Mouse (Mus musculus) right cerebral cortex, postnatal 14 days (tissue): Measurements from ENCODE around the gene Gm11172.
A peak's percentile ranks its signal among the peaks of the same experiment; 100 is the strongest.
"Not testable (repeated sequence)": the region's sequence is repeated elsewhere in the genome, so short reads cannot be mapped to it uniquely, and the experiment has no call there.

ENCODE experiments used
- DNase-seq: peaks from one replicate; pipeline ENCODE4 v3.0.0; 2022

Gm11172 gene

DNA sequence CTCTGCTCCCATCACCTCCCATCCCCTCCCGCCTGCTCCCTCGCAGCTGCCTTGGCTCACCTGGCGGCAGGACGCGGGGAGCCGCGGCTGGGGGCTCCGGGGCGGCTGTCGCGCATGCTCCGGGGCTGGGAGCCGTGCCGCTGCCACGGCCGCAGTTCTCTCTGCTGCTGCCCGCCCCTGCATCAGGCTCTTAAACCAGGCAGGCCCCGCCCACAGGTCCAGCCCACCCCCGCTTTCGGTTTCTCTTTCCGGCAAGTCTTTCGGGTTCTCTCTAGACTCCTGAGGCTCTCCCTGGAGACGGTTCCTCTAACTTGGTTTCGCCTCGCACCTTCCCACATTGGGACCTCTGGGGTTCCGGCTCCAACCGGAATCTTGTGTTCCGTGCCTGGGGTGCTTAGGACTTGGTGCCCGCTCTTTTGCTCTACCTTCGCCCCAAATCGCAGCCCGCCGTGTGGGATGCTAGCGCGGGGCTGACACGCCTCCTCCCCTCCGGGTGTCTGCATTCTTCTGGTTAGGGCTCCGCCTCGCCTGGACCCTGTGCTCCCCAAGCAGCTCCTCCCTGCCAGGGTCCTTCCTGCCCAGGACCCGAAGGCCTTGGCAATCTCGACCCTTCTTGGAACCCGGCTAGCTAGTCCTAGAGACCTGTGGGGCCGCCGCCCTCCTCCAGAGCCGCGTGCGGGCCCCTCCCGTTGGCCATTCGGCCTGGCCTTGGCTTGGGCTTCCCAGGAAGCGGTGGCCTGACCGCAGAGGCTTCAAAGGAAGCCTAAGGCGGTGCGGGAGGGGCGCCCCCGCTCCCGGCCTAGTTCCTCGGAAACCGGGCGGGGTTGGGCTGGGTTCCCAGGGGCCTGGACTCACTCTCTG, 27.1 kb upstream of the Gm11172 start, which contains the start of gene Socs1:
Gene Socs1 (minus strand): TSS at position 166 of the 861 bp plus-strand sequence.
- peak; percentile 78 for DNase-seq

DNA sequence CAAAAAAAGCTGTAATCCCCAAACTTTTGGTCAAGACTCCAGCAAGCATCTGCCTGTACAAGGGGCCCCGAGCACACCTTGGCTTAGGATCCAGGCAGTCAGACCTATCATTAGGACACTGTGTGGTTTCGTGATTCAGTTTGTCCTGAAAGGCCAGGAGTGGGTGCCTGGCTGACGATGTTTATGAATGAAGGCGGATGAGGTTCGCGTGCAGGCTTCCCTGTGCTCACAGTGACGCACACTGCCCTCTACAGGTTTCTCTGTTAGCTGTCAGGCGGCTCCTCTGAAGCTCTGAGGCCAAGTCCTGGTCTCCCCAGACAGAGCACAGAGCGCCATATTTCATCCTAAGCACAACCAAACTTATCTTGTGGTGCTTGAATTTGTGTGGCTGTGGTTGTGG, 26.4 kb upstream of the Gm11172 start:
- peak; percentile 80 for DNase-seq

DNA sequence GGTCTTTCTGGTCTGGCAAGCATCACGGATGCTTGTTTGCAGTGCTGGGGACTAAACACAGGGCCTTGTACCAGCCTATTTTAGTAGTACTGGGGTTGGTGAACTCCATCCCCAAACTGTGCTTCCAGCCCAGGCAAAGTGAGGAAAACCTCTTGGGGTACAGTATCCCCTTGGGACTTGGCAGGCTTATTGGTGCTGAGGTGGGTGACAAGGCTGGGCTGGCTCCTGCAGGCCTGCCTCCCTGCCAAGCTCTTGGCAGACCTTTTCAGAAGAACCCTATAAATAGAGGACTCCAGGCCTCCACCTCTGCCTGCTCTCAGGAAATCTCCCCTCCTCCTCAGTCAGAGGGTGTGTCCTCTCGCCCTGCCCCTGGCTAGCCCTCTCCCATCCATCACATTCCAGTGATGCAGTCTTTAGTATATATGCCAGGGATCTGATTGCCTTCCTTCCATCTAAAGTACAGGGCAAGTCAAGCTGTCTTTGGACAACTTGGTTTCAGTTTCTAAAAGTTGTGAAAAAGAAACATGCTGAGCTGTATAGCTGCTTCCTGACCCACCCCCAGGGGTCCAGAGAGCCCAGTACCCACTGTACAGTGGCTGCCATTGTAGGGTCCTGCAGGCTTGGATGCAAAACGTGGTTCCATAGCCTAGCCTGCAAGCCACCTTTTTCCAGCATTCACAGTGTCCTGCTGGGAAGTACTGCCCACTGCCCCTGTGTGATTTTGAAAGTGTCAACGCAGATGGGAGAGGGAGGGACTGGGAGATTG, 25.8 kb upstream of the Gm11172 start:
- no peak for DNase-seq

- DNase-seq, result no peak
Measured at GRCm38 (mm10) chr16:10787548-10788058, 25.1 kb upstream of the Gm11172 start.

- no peak for DNase-seq
Measured at GRCm38 (mm10) chr16:10788271-10788670, 24.4 kb upstream of the Gm11172 start, which contains the start of gene Tnp2. Gene Tnp2 (minus strand): TSS chr16:10788660.

GRCm38 (mm10) chr16:10788866-10789265, 23.8 kb upstream of the Gm11172 start:
- no peak for DNase-seq

DNA sequence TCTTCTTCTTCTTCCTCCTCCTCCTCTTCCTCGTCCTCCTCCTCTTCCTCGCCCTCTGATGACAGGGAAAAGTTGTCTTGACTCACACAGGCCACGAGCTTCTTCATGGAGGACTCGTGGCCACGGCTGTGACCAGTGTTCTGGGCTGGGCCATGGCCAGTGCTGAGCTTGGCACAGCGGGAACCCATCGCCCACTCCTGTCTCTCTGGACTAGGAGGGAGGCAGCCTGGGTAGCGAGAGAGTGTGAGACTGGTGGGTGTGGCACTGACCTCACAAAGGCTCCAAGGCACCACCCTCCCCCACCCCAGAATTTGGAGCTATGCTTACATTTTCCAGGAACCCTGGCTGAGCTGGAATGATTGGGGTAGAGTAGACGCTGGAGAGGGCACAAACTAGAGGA, 22.0 kb upstream of the Gm11172 start, which contains the start of gene Prm3:
Gene Prm3 (minus strand): TSS at position 213 of the 400 bp plus-strand sequence.
- DNase-seq, result no peak

GRCm38 (mm10) chr16:10796034-10796433, 16.7 kb upstream of the Gm11172 start, which contains the start of gene Prm2:
Gene Prm2 (minus strand): TSS chr16:10796134.
- DNase-seq, result no peak

GRCm38 (mm10) chr16:10802420-10802819, 10.3 kb upstream of the Gm11172 start:
- not testable (repeated sequence) for DNase-seq

- DNase-seq, result no peak
Measured at GRCm38 (mm10) chr16:10805789-10806527, 6.8 kb upstream of the Gm11172 start, which contains the start of gene Prm1. Gene Prm1 (minus strand): TSS chr16:10805839.

DNA sequence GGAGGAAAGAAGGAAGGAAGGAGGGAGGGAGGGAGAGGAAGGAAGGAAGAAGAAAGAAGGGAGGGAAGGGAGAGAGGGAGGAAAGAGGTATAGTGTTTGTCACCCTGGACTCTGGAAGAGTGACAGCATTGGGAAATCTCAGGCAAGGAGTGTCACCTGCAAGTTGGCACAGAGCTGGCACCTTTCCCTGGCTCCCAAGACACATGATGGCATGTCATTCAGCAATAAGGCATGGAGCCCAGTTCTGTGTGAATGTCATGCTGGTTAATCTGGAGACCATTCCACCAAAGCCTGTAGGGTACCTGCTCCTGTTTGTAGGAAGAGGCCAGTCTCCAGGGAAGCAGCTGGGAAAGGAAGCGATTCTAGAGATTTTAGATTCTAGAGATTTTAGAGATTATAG, 2.3 kb upstream of the Gm11172 start:
- DNase-seq, result no peak

DNA sequence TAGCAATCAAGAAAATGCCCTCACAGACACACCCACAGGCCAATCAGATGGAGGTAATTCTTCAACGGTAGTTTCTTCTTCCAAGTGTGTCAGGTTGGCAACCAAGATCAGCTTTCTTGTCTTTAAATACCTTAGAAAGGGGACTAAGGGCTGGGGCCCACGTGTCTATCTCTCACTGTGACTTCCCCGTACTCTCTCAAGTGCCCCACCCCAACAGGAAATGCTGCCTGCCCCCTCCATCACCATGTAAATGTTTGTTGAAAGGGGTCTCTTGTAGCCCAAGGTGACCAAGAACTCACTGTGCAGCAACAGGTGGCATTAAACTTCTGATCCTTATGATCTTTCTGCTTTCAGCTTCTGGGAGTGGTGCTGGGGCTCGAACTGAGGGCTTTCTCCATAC, 1.0 kb downstream of the Gm11172 start:
- no peak for DNase-seq

DNA sequence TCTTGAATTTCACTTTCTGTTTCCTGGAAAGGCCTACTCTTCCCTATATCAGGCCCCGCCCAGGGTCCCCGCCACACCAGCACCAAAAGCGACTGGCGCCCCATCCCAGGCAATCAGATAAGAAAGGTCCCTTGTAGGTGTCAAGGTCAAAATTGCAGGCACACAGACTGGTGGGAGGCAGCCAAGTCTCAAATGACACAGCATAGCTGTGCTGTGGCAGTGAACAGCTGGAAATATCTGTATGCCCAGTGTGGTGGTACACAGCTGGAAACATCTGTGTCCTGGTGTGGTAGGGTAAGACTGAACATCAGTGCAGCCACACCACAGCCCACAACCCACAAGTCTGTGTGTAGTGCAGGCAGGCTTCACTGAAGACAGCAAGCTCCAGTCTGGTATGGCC, 2.1 kb downstream of the Gm11172 start:
- no peak for DNase-seq

- DNase-seq, result no peak
Measured at GRCm38 (mm10) chr16:10818579-10819135, 5.9 kb downstream of the Gm11172 start.

- no peak for DNase-seq
Measured at GRCm38 (mm10) chr16:10819966-10820365, 7.3 kb downstream of the Gm11172 start.

- DNase-seq, result no peak
Measured at GRCm38 (mm10) chr16:10821387-10821786, 8.7 kb downstream of the Gm11172 start.

DNA sequence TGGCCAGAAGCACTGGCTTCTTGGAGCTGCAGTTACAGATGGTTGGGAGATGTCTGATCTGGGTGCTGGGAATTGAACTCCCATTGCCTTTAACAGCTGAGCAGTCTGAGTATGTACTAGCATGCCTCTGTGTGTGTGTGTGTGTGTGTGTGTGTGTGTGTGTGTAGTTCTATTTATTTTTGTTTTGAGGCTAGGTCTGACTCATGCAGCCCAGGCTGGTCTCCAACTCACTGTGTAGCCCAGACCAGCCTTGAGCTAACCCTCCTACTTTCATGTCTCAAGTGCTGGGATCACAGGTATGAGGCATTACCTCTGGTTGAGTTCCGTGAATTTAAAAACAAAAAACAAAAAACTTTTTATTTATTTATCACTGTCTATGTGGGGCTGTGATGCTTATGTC, 11.8 kb downstream of the Gm11172 start:
- DNase-seq, result no peak

GRCm38 (mm10) chr16:10825840-10826239, 13.1 kb downstream of the Gm11172 start:
- DNase-seq, result no peak

- DNase-seq, result no peak
Measured at GRCm38 (mm10) chr16:10827269-10827668, 14.6 kb downstream of the Gm11172 start.

DNA sequence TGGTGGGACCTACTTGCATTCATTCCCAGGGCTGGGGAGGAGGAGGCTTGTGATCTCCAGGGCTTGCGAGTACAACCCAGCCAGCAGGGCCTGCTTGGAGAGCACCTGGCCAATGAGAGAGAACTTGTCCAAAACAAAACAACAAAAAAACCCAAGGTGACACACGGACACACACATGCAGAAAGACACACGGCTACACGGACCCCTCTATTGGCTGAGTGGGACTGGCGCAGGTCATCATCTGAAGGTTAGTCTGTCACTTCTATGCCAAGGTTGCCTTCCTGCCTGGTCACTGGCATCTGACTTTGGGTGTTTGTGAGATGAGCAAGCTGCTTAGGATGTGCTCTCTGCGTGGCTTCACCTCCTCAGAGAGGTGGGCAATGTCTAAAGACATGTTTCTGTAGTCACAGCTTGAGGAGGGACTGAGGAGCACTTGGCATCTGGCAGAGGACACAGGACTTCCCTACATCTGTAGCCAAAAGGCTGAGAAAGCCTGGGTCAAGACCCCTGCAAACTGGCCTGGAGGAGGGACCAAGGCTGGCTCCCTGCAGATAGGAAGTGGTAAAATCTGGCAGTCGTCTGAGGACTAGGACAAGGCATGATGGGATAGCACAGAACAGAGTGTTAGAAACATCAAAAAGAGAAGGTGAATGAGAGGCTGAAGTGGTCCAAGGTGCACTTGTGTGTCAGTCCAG, 15.2 kb downstream of the Gm11172 start:
- DNase-seq, result no peak

DNA sequence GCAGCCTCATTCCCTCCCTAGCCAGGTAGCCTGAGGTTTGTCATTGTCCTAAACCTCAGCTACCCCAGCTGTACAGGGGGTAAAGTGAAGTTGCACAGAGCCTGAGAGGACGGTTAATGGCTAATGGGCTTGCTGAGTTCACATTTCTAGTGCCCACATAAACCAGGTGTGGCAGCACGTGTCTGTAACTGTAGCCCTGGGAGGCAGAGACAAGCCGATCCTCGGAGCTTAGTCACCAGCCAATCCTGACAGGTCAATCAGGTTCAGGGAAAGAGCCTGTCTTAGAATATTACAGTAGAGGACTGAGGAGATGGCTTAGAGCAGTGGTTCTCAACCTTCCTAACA, 15.7 kb downstream of the Gm11172 start:
- no peak for DNase-seq

DNA sequence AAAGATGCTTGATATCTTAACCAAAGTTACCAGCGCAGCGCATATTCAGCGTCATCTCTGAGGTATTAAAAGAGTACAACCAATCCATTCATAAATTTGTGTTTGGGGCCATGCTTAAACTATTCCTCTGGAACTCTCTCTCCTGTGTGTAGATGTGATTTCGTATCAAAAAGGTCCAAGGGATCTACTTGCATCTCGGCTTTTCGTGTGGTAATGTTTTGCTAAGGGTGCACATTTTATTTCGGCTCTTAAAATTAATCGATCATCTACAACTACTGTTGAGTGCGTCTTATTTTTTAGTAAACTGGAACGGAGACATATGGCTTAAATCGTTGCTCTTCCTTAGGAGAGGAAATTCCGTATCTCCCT, 21.8 kb downstream of the Gm11172 start:
- no peak for DNase-seq
